10 mouse cellular contexts compared by ENCODE assay signal in genomic region chr9:115096481-115096880, GRCm38 (mm10).
DNase-seq lines count a peak whose midpoint lies in the region; ATAC-seq lines count a peak whose summit lies in the region.
"Had no signal": no experiment of that assay in that cellular context is flagged by ENCODE, and none has a peak within 500 bp of the region (broad histone marks: within the 10 kb centered on the region; RNA-seq: fewer than 3 reads in every experiment).

No protein-coding gene starts in this region.

- no peaks in the 10 kb centered on the region for H3K9me3 ChIP-seq in kidney, embryonic 14.5 days (ENCODE audit: control insufficient read depth, low read length)
- H3K9me3 ChIP-seq: liver, embryonic 15.5 days had no signal

- H3K4me1 ChIP-seq in kidney, embryonic 14.5 days (ENCODE audit: control insufficient read depth, insufficient read depth, low read length): no peaks in the 10 kb centered on the region
- H3K4me1 ChIP-seq: liver, embryonic 15.5 days had no signal

- no peak overlapping the region for H3K4me3 ChIP-seq in kidney, embryonic 14.5 days (ENCODE audit: low read length)
- H3K4me3 ChIP-seq: liver, embryonic 15.5 days had no signal

- H3K27ac ChIP-seq in kidney, embryonic 14.5 days (ENCODE audit: low read depth, low read length): no peak overlapping the region
- H3K27ac ChIP-seq: liver, embryonic 15.5 days had no signal

- WGBS in kidney, embryonic 14.5 days: 36% methylated on average over 10 of the region's 10 CpGs

- no peak for DNase-seq in kidney, postnatal 25 days
- peak; percentile 49 for DNase-seq in embryo, embryonic 10 days (ENCODE audit: low spot score)
- DNase-seq in heart, postnatal 10 days: peak; percentile 39 to 47
- DNase-seq in mesoderm, embryonic 11.5 days (ENCODE audit: low read depth, low spot score): peak; percentile 54
- no peak for DNase-seq in cerebellum, postnatal 10 days
- DNase-seq in left cerebral cortex, postnatal 10 days (ENCODE audit: extremely low spot score in 1 of 2, low spot score in 2 of 2): no peak
- DNase-seq in spleen, postnatal 10 days (ENCODE audit: low spot score in 2 of 2): no peak
- DNase-seq: thymus, adult 18-20 months had no signal

- no peak overlapping the region for H3K9ac ChIP-seq in kidney, embryonic 14.5 days (ENCODE audit: low read depth, low read length)
- H3K9ac ChIP-seq: liver, embryonic 15.5 days had no signal

- peak overlapping the region; percentile 13 for H3K4me2 ChIP-seq in kidney, embryonic 14.5 days (replicated peaks; ENCODE audit: low read depth, low read length)
- H3K4me2 ChIP-seq: liver, embryonic 15.5 days had no signal

- no peaks in the 10 kb centered on the region for H3K36me3 ChIP-seq in kidney, embryonic 14.5 days (ENCODE audit: control insufficient read depth, insufficient read depth, low read length)
- H3K36me3 ChIP-seq: liver, embryonic 15.5 days had no signal

- 0 out of 2 replicates have a peak, but pooled peaks have one; percentile 37 for ATAC-seq in kidney, embryonic 14.5 days (ENCODE audit: low FRiP score, low TSS enrichment)

- H3K27me3 ChIP-seq in kidney, embryonic 14.5 days (ENCODE audit: control insufficient read depth, insufficient read depth, low read length): no peaks in the 10 kb centered on the region

- intact Hi-C loops in heart, postnatal 10 days (cut with DNase I): no loop called here
- intact Hi-C loops in left cerebral cortex, postnatal 10 days (cut with DNase I): no loop called here

Comparison
In these comparisons a context has a peak if more than half of its experiments do, and no peak if none do; other contexts are left out.
1. DNase-seq: peak in embryo, embryonic 10 days (single experiment), heart, postnatal 10 days (2 of 2) and mesoderm, embryonic 11.5 days (single experiment); none in kidney, postnatal 25 days (0 of 2), cerebellum, postnatal 10 days (0 of 2), left cerebral cortex, postnatal 10 days (0 of 2) and spleen, postnatal 10 days (0 of 2).